Mouse (Mus musculus): Measurements from ENCODE around the gene Cnbd2. TPM values are rescaled to one million over a fixed set of nuclear protein-coding genes. Genes with fewer than 3 reads are reported as not detected.

The Cnbd2 gene
- polyA plus RNA-seq, 1 experiment from 2014 or later = 3.8 TPM

DNA sequence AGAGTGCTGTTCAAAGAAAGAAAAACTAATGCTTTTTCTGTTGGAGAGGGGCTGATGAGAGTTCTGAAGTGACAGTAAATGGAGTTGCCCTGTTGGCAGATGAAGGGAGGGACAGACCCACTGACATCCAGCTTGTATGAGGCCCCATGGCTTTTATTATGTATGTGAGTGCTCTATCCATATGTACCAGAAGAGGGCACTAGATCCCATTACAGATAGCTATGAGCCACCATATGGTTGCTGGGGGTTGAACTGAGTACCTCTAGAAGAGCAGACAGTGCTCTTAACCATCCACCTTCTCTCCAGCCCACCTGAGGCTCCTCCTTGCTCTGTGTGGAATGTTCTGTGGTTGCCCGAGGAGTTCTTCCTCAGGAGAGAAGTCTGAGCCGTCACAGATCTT lies 6.3 kb upstream of the Cnbd2 start:
- Histone ChIP-seq H3K27ac (replicated peaks; ENCODE audit: low read depth, low read length) (no peak overlapping the region), H3K9me3 (ENCODE audit: control insufficient read depth, low read length) (no peaks in the 10 kb centered on the region), H3K27me3 (replicated peaks; ENCODE audit: control insufficient read depth, insufficient read depth, low read length) (no peaks in the 10 kb centered on the region), H3K4me2 (ENCODE audit: low read depth, low read length) (no peak overlapping the region), H3K4me3 (ENCODE audit: low read depth, low read length) (no peak overlapping the region), H3K4me1 (ENCODE audit: control insufficient read depth, insufficient read depth, low read length) (no peaks in the 10 kb centered on the region), H3K9ac (ENCODE audit: low read depth, low read length) (no peak overlapping the region), H3K36me3 (ENCODE audit: control insufficient read depth, insufficient read depth, low read length) (peaks cover 55% of the 10 kb centered on the region)
- peak; percentile 39 for DNase-seq (ENCODE audit: low spot score)
- WGBS = 75% methylated on average over 2 of the region's 2 CpGs
- ATAC-seq (ENCODE audit: low read depth) = 0 out of 2 replicates have a peak, but pooled peaks have one; percentile 62

DNA sequence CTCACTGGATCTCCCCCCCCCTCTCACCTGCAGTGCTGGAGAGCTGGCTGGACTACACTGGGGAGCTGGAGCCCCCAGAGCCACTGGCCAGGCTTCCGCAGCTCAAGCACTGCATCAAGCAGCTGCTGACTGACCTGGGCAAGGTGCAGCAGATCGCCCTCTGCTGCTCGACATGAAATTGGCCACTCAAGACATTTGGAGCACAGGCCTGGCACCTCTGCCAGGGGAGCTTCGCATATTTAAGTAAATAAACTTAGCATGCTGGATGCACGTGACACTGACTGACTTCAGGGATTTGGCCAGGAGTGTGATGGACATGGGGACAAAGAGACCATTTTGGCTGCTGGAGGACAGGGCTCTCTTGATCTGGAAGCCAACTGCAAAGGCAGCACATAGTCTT lies 4.8 kb upstream of the Cnbd2 start:
- H3K27ac ChIP-seq (replicated peaks; ENCODE audit: low read depth, low read length) = no peak overlapping the region
- H3K9ac ChIP-seq (ENCODE audit: low read depth, low read length) = no peak overlapping the region
- H3K27me3 ChIP-seq (replicated peaks; ENCODE audit: control insufficient read depth, insufficient read depth, low read length) = no peaks in the 10 kb centered on the region
- H3K4me3 ChIP-seq (ENCODE audit: low read depth, low read length) = no peak overlapping the region
- peaks cover 49% of the 10 kb centered on the region for H3K36me3 ChIP-seq (ENCODE audit: control insufficient read depth, insufficient read depth, low read length)
- H3K9me3 ChIP-seq (ENCODE audit: control insufficient read depth, low read length) = no peaks in the 10 kb centered on the region
- ATAC-seq (ENCODE audit: low read depth) (no peak), DNase-seq (ENCODE audit: low spot score) (no peak)
- H3K4me2 ChIP-seq (ENCODE audit: low read depth, low read length) = no peak overlapping the region
- no peaks in the 10 kb centered on the region for H3K4me1 ChIP-seq (ENCODE audit: control insufficient read depth, insufficient read depth, low read length)
- WGBS = 60% methylated on average over 5 of the region's 5 CpGs

DNA sequence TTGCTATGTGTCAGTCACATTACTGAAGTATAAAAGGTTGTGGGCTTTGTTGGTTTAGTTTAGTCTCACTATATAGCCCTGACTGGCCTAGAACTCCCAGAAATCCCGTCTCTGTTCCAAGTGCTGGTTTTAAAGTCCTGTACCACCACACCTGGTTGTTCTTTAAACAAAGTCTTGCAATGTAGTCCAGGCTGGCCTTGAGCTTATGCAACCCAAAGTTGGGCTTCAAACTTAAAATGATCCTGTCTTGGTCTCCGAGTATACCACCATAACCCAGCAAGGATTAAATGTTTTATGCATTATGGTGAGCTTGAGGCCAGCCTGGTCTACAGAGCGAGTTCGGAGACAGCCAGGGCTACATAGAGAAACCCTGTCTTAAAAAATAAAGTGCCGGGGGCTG lies 2.2 kb upstream of the Cnbd2 start:
- Histone ChIP-seq H3K4me1 (ENCODE audit: control insufficient read depth, insufficient read depth, low read length) (0 out of 2 replicates have a peak, but pooled peaks cover 5% of the 10 kb centered on the region), H3K36me3 (ENCODE audit: control insufficient read depth, insufficient read depth, low read length) (peaks cover 25% of the 10 kb centered on the region), H3K27ac (replicated peaks; ENCODE audit: low read depth, low read length) (no peak overlapping the region), H3K4me2 (ENCODE audit: low read depth, low read length) (no peak overlapping the region), H3K9me3 (ENCODE audit: control insufficient read depth, low read length) (no peaks in the 10 kb centered on the region), H3K9ac (ENCODE audit: low read depth, low read length) (no peak overlapping the region), H3K4me3 (ENCODE audit: low read depth, low read length) (no peak overlapping the region), H3K27me3 (replicated peaks; ENCODE audit: control insufficient read depth, insufficient read depth, low read length) (no peaks in the 10 kb centered on the region)
- WGBS = 97% methylated on average over 5 of the region's 5 CpGs
- DNase-seq (ENCODE audit: low spot score) (no peak), ATAC-seq (ENCODE audit: low read depth) (no peak)

DNA sequence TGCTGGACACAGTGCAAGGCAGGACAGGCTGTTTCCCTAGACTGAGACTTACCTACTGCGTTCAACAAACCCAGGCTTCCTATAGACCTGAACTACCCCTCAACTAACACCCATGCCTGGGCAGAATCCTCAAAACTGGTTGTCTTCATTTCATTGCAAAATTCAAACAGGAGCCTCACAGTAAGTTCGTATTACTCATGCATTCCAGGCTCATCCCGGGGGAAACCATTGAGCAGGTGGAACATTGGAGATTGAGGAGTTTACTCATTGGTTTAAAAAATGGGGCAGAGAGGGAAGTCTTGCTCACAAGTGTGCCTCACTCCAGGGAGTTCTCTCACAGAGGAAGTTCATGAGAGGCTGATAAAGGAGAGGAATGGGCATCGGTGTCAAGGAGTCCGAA lies 1.6 kb upstream of the Cnbd2 start:
- H3K36me3 ChIP-seq (ENCODE audit: control insufficient read depth, insufficient read depth, low read length) = peaks cover 21% of the 10 kb centered on the region; the same call in 1 of the 2 replicates
- H3K4me2 ChIP-seq (ENCODE audit: low read depth, low read length) = no peak overlapping the region
- H3K9me3 ChIP-seq (ENCODE audit: control insufficient read depth, low read length) = no peaks in the 10 kb centered on the region
- no peaks in the 10 kb centered on the region for H3K27me3 ChIP-seq (replicated peaks; ENCODE audit: control insufficient read depth, insufficient read depth, low read length)
- no peak overlapping the region for H3K9ac ChIP-seq (ENCODE audit: low read depth, low read length)
- no peak overlapping the region for H3K27ac ChIP-seq (replicated peaks; ENCODE audit: low read depth, low read length)
- no peak for ATAC-seq (ENCODE audit: low read depth)
- no peak for DNase-seq (ENCODE audit: low spot score)
- no peak overlapping the region for H3K4me3 ChIP-seq (ENCODE audit: low read depth, low read length)
- 89% methylated on average over 5 of the region's 5 CpGs for WGBS
- H3K4me1 ChIP-seq (ENCODE audit: control insufficient read depth, insufficient read depth, low read length) = 0 out of 2 replicates have a peak, but pooled peaks cover 5% of the 10 kb centered on the region

DNA sequence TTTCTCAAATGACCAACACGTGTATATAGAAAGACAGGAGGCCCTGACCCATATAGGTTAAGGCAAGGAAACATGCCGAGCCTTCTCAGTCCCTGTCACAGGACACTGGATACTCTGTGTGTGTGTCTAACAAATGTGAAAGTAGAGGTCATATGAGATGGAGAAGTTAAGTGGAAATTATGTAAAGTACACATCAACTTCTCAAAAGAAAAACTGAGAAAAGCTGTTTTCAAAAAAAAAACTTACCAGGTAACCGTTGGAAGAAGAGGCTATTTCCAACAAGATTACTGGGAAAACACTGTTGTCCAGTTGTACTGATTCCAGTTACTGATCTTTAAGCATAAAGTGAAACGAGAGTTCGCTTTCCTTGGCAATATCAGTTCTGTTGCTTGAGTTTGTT lies 1.2 kb upstream of the Cnbd2 start:
- Histone ChIP-seq H3K4me3 (ENCODE audit: low read depth, low read length) (peak overlapping the region; percentile 89; the same call in 1 of the 2 replicates), H3K9ac (ENCODE audit: low read depth, low read length) (peak overlapping the region; percentile 91; the same call in 1 of the 2 replicates), H3K4me2 (ENCODE audit: low read depth, low read length) (peak overlapping the region; percentile 92), H3K27ac (replicated peaks; ENCODE audit: low read depth, low read length) (0 out of 2 replicates have a peak overlapping the region, but pooled peaks have one; percentile 96), H3K27me3 (replicated peaks; ENCODE audit: control insufficient read depth, insufficient read depth, low read length) (no peaks in the 10 kb centered on the region), H3K4me1 (ENCODE audit: control insufficient read depth, insufficient read depth, low read length) (0 out of 2 replicates have a peak, but pooled peaks cover 5% of the 10 kb centered on the region), H3K9me3 (ENCODE audit: control insufficient read depth, low read length) (no peaks in the 10 kb centered on the region), H3K36me3 (ENCODE audit: control insufficient read depth, insufficient read depth, low read length) (peaks cover 21% of the 10 kb centered on the region; the same call in 1 of the 2 replicates)
- ATAC-seq (ENCODE audit: low read depth) (no peak), DNase-seq (ENCODE audit: low spot score) (no peak)
- WGBS = 87% methylated on average over 5 of the region's 5 CpGs

DNA sequence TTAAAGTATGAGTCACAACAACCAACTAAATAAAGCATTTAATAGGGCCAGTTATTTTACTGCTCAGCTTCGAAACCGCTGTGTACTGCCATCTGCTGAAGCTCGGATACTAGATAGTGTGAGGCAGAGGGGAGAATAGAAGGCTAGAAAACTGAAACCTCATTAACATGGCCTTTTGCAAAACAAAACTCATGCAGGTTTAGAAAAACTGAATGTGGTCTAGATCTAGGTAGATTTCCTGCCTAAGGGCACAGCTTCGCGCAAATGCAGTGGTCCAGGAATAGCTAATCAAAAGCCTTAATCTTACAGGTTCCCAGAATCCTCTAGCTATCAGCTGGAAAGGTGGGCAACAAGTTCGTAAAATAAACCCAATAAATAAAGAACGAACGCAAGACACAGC lies 658 bp upstream of the Cnbd2 start:
- peak overlapping the region; percentile 91 for H3K9ac ChIP-seq (ENCODE audit: low read depth, low read length)
- 0 out of 2 replicates have a peak, but pooled peaks cover 5% of the 10 kb centered on the region for H3K4me1 ChIP-seq (ENCODE audit: control insufficient read depth, insufficient read depth, low read length)
- ATAC-seq (ENCODE audit: low read depth) = no peak
- H3K4me2 ChIP-seq (ENCODE audit: low read depth, low read length) = peak overlapping the region; percentile 92
- H3K4me3 ChIP-seq (ENCODE audit: low read depth, low read length) = peak overlapping the region; percentile 89
- H3K27me3 ChIP-seq (replicated peaks; ENCODE audit: control insufficient read depth, insufficient read depth, low read length) = no peaks in the 10 kb centered on the region
- WGBS = 22% methylated on average over 8 of the region's 8 CpGs
- peaks cover 20% of the 10 kb centered on the region; the same call in 1 of the 2 replicates for H3K36me3 ChIP-seq (ENCODE audit: control insufficient read depth, insufficient read depth, low read length)
- no peaks in the 10 kb centered on the region for H3K9me3 ChIP-seq (ENCODE audit: control insufficient read depth, low read length)
- DNase-seq (ENCODE audit: low spot score) = no peak
- peak overlapping the region; percentile 96; the same call in 1 of the 2 replicates for H3K27ac ChIP-seq (replicated peaks; ENCODE audit: low read depth, low read length)

DNA sequence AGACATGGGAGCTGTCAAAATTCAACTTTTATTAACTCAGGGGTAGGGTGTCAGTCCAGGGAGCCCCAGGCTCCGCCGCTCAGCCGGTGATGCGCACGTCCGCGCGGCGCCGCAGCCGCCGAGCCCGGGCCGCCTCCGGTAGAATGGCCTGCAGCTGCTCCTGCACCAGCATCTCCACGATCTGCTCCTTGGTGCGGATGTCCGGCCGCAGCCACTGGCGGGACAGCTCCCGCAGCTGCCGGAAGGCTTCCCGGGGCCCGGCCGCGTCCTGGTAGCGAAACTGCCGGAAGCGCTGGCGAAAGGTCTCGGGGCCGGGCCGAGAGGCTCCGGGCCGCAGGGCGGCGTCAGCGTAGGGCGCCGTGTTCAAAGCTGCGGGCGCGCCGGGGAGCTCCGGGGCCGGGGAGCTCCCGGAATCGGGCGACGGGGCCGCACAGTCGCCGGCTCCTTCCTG lies 233 bp upstream of the Cnbd2 start:
- 0 out of 2 replicates have a peak, but pooled peaks cover 5% of the 10 kb centered on the region for H3K4me1 ChIP-seq (ENCODE audit: control insufficient read depth, insufficient read depth, low read length)
- H3K9ac ChIP-seq (ENCODE audit: low read depth, low read length) = peak overlapping the region; percentile 91
- H3K9me3 ChIP-seq (ENCODE audit: control insufficient read depth, low read length) = no peaks in the 10 kb centered on the region
- peaks cover 16% of the 10 kb centered on the region; the same call in 1 of the 2 replicates for H3K36me3 ChIP-seq (ENCODE audit: control insufficient read depth, insufficient read depth, low read length)
- WGBS = 0% methylated on average over 33 of the region's 53 CpGs
- peak overlapping the region; percentile 92 for H3K4me2 ChIP-seq (ENCODE audit: low read depth, low read length)
- peak; percentile 52 for DNase-seq (ENCODE audit: low spot score)
- H3K4me3 ChIP-seq (ENCODE audit: low read depth, low read length) = peak overlapping the region; percentile 89
- peak; percentile 70 for ATAC-seq (ENCODE audit: low read depth)
- no peaks in the 10 kb centered on the region for H3K27me3 ChIP-seq (replicated peaks; ENCODE audit: control insufficient read depth, insufficient read depth, low read length)
- peak overlapping the region; percentile 96 for H3K27ac ChIP-seq (replicated peaks; ENCODE audit: low read depth, low read length)

DNA sequence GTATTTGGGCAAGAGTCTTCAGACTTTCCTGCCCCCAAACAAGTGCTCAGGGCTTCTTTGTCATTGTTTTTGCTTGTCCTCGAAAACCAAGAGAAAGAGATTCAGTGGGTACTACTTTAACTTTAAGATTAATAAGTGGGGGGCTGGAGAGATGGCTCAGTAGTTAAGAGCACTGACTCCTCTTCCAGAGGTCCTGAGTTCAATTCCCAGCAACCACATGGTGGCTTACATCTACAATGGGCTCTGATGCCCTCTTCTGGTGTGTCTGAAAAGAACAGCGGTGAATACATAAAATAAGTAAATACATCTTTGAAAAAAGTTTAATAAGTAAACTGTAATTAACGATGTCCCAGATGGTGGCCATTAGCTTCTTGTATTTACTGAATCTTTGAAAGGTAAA lies 1.1 kb downstream of the Cnbd2 start:
- peak overlapping the region; percentile 91 for H3K9ac ChIP-seq (ENCODE audit: low read depth, low read length)
- 56% methylated on average over 3 of the region's 3 CpGs for WGBS
- no peak overlapping the region for H3K27ac ChIP-seq (replicated peaks; ENCODE audit: low read depth, low read length)
- peak overlapping the region; percentile 92 for H3K4me2 ChIP-seq (ENCODE audit: low read depth, low read length)
- no peak for DNase-seq (ENCODE audit: low spot score)
- H3K9me3 ChIP-seq (ENCODE audit: control insufficient read depth, low read length) = no peaks in the 10 kb centered on the region
- ATAC-seq (ENCODE audit: low read depth) = no peak
- H3K36me3 ChIP-seq (ENCODE audit: control insufficient read depth, insufficient read depth, low read length) = 0 out of 2 replicates have a peak, but pooled peaks cover 3% of the 10 kb centered on the region
- no peaks in the 10 kb centered on the region for H3K27me3 ChIP-seq (replicated peaks; ENCODE audit: control insufficient read depth, insufficient read depth, low read length)
- H3K4me1 ChIP-seq (ENCODE audit: control insufficient read depth, insufficient read depth, low read length) = 0 out of 2 replicates have a peak, but pooled peaks cover 5% of the 10 kb centered on the region
- H3K4me3 ChIP-seq (ENCODE audit: low read depth, low read length) = peak overlapping the region; percentile 89

DNA sequence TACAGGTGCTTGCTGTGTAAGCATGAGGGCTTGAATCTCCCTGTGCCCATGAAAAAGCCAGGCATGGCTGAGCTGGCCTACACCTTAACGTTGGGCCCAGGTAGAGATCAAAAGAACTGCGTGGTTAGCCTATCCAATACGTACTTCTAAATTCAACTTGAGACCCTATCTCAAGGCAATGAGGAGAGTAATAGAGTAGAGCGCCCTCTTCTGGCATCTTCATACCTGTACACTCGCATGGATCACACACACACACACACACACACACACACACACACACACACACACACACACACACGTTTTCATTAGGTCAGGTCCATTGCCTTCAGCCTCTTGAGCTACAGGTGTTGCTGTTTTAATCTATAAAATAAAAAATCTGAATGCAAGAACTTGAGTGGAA lies 2.7 kb downstream of the Cnbd2 start:
- H3K27ac ChIP-seq (replicated peaks; ENCODE audit: low read depth, low read length) = no peak overlapping the region
- H3K9ac ChIP-seq (ENCODE audit: low read depth, low read length) = no peak overlapping the region

More for the DNA sequence above, 2.7 kb downstream of the Cnbd2 start:
- H3K36me3 ChIP-seq (ENCODE audit: control insufficient read depth, insufficient read depth, low read length) = no peaks in the 10 kb centered on the region
- ATAC-seq (ENCODE audit: low read depth) (no peak), DNase-seq (ENCODE audit: low spot score) (no peak)
- H3K9me3 ChIP-seq (ENCODE audit: control insufficient read depth, low read length) = no peaks in the 10 kb centered on the region
- no peak overlapping the region for H3K4me2 ChIP-seq (ENCODE audit: low read depth, low read length)
- no peak overlapping the region for H3K4me3 ChIP-seq (ENCODE audit: low read depth, low read length)
- 94% methylated on average over 6 of the region's 6 CpGs for WGBS
- H3K4me1 ChIP-seq (ENCODE audit: control insufficient read depth, insufficient read depth, low read length) = 0 out of 2 replicates have a peak, but pooled peaks cover 5% of the 10 kb centered on the region
- H3K27me3 ChIP-seq (replicated peaks; ENCODE audit: control insufficient read depth, insufficient read depth, low read length) = no peaks in the 10 kb centered on the region

All from embryonic facial prominence, embryonic 14.5 days (tissue).